31 mouse cellular contexts compared by ENCODE assay signal in genomic region chr6:131294435-131295112, GRCm38 (mm10). TPM values are rescaled to one million over a fixed set of nuclear protein-coding genes. Genes with fewer than 3 reads are reported as not detected.
A peak's percentile ranks its signal among the peaks of the same experiment; 100 is the strongest.
DNase-seq lines count a peak whose midpoint lies in the region; ATAC-seq and TF ChIP-seq lines count a peak whose summit lies in the region.
"Had no signal": no experiment of that assay in that cellular context is flagged by ENCODE, and none has a peak within 500 bp of the region (broad histone marks: within the 10 kb centered on the region; RNA-seq: fewer than 3 reads in every experiment).

No protein-coding gene starts in this region.

- H3K9me3 ChIP-seq in intestine, embryonic 15.5 days: no peaks in the 10 kb centered on the region
- H3K9me3 ChIP-seq: forebrain, embryonic 13.5 days; heart, embryonic 10.5 days; hindbrain, embryonic 13.5 days; midbrain, embryonic 13.5 days; neural tube, embryonic 15.5 days had no signal

- H3K27me3 ChIP-seq in liver, adult 2 months (ENCODE audit: control insufficient read depth, insufficient read depth, low read length): no peaks in the 10 kb centered on the region
- no peaks in the 10 kb centered on the region for H3K27me3 ChIP-seq in intestine, embryonic 15.5 days (replicated peaks)
- H3K27me3 ChIP-seq: forebrain, embryonic 13.5 days; midbrain, embryonic 13.5 days; neural tube, embryonic 15.5 days had no signal

- WGBS in liver, adult 2 months: 30% methylated on average over 5 of the region's 5 CpGs
- WGBS in intestine, embryonic 15.5 days: 48% methylated on average over 5 of the region's 5 CpGs

- no peaks in the 10 kb centered on the region for H3K79me2 ChIP-seq in liver, adult 2 months (ENCODE audit: control insufficient read depth, insufficient read depth, low read length)

- H3K9ac ChIP-seq in liver, adult 2 months (ENCODE audit: low read depth, low read length): no peak overlapping the region
- no peak overlapping the region for H3K9ac ChIP-seq in intestine, embryonic 15.5 days
- H3K9ac ChIP-seq: forebrain, embryonic 13.5 days; hindbrain, embryonic 13.5 days; midbrain, embryonic 13.5 days; neural tube, embryonic 15.5 days had no signal

- no peak overlapping the region for H3K4me3 ChIP-seq in liver, adult 2 months (ENCODE audit: insufficient read depth, low read depth, low read length)
- no peak overlapping the region for H3K4me3 ChIP-seq in intestine, embryonic 15.5 days (replicated peaks)
- H3K4me3 ChIP-seq: forebrain, embryonic 13.5 days; hindbrain, embryonic 13.5 days; neural tube, embryonic 15.5 days had no signal

- H3K4me1 ChIP-seq in liver, adult 2 months (ENCODE audit: control insufficient read depth, insufficient read depth, low read length): peaks cover 5% of the 10 kb centered on the region; the same call in 1 of the 2 replicates
- H3K4me1 ChIP-seq in intestine, embryonic 15.5 days (replicated peaks): peaks cover 5% of the 10 kb centered on the region; the same call in 1 of the 2 replicates

- peak; percentile 76 for DNase-seq in liver, adult 2 months (ENCODE audit: extremely low read depth, low read depth, low spot score)
- DNase-seq in liver: no peak
- peak; percentile 13 for DNase-seq in naive thymus-derived CD4-positive, alpha-beta T cell, adult 2 months (ENCODE audit: low read depth)
- peak; percentile 32 for DNase-seq in yolk sac, embryonic 10.5 days (ENCODE audit: low spot score)
- no peak for DNase-seq in right cerebral cortex, postnatal 25 days
- DNase-seq: adrenal gland, adult 2 months; cerebellum, adult 8-10 months; cerebellum, postnatal 36 days; gastrocnemius, postnatal 25 days; heart, adult 11 months; heart, postnatal 36 days; kidney, adult 2 months; kidney, postnatal 36 days; left cerebral cortex, postnatal 4 days; lung, adult 2 months; lung, postnatal 10 days; right cerebral cortex, postnatal 4 days; thymus, adult 18-20 months; thymus, postnatal 36 days had no signal

- H3K27ac ChIP-seq in liver, adult 2 months (replicated peaks; ENCODE audit: insufficient read depth, low read depth, low read length): no peak overlapping the region
- H3K27ac ChIP-seq in intestine, embryonic 15.5 days: peak overlapping the region; percentile 61
- H3K27ac ChIP-seq: forebrain, embryonic 13.5 days; heart, embryonic 10.5 days; hindbrain, embryonic 13.5 days; macrophage; midbrain, embryonic 13.5 days; neural tube, embryonic 15.5 days had no signal

- TF ChIP-seq CTCF in liver, adult 2 months (IDR thresholded peaks at IDR 0.05; ENCODE audit: low read depth, low read length): no peak

- no peaks in the 10 kb centered on the region for H3K36me3 ChIP-seq in liver, adult 2 months (ENCODE audit: control insufficient read depth, insufficient read depth, low read length)
- H3K36me3 ChIP-seq in intestine, embryonic 15.5 days: no peaks in the 10 kb centered on the region
- H3K36me3 ChIP-seq: heart, embryonic 10.5 days; hindbrain, embryonic 13.5 days; midbrain, embryonic 13.5 days; neural tube, embryonic 15.5 days had no signal

- ATAC-seq in intestine, embryonic 15.5 days: peak; percentile 90
- no peak for ATAC-seq in cerebellum, adult (ENCODE audit: insufficient number of reproducible peaks, low FRiP score, low TSS enrichment)
- ATAC-seq: forebrain, embryonic 13.5 days; midbrain, embryonic 13.5 days had no signal

- no peak overlapping the region for H3K4me2 ChIP-seq in intestine, embryonic 15.5 days (replicated peaks)
- H3K4me2 ChIP-seq: forebrain, embryonic 13.5 days; midbrain, embryonic 13.5 days had no signal

- no peak for TF ChIP-seq POLR2A in liver, adult 2 months (IDR thresholded peaks at IDR 0.05; ENCODE audit: extremely low read depth, insufficient read depth, low read length)

RNA-seq across cellular contexts. Expression of gene Magohb, which starts 1.5 kb away (rescaled TPM):
- 3.0 and 4.5 TPM in 2 replicates for total RNA-seq in liver, adult 2 months (2014; rRNA removed)
- polyA plus RNA-seq in liver, adult 2 months (2012; rRNA removed): 0.51 and 1.0 TPM in 2 replicates
- polyA plus RNA-seq in intestine, embryonic 15.5 days (2015; fragmentation: Nextera tagmentation; extraction: Ambion mirVana): 53.8 and 68.5 TPM in 2 replicates
- polyA plus RNA-seq: adrenal gland, adult 2 months had no signal

RNA-seq across cellular contexts. Expression of gene Klra2, which starts 47.4 kb away (rescaled TPM):
- total RNA-seq in liver, adult 2 months (2014; rRNA removed): 3.0 and 3.5 TPM in 2 replicates
- 0.20 and 0.44 TPM in 2 replicates for polyA plus RNA-seq in liver, adult 2 months (2012; rRNA removed)
- polyA plus RNA-seq in intestine, embryonic 15.5 days (2015; fragmentation: Nextera tagmentation; extraction: Ambion mirVana): 0.50 and 0.68 TPM in 2 replicates
- total RNA-seq: gastrocnemius, postnatal 25 days; megakaryocyte-erythroid progenitor cell, adult 5-6 weeks had no signal
- polyA plus RNA-seq: activated CD4-positive, CD25-positive, alpha-beta regulatory T cell, adult 4 months; embryonic facial prominence, embryonic 11.5 days; forebrain, embryonic 13.5 days; heart, embryonic 10.5 days; hindbrain, embryonic 13.5 days; midbrain, embryonic 13.5 days; neural tube, embryonic 15.5 days; stomach, embryonic 14.5 days had no signal

RNA-seq across cellular contexts. Expression of gene Styk1, which starts 58.8 kb away (rescaled TPM):
- not detected in 2 replicates for total RNA-seq in liver, adult 2 months (2014; rRNA removed)
- not detected in 2 replicates for polyA plus RNA-seq in liver, adult 2 months (2012; rRNA removed)
- 11.3 and 13.8 TPM in 2 replicates for polyA plus RNA-seq in intestine, embryonic 15.5 days (2015; fragmentation: Nextera tagmentation; extraction: Ambion mirVana)
- polyA plus RNA-seq: activated CD4-positive, CD25-positive, alpha-beta regulatory T cell, adult 4 months; adrenal gland, adult 2 months; macrophage had no signal

Comparison
In these comparisons a context has a peak if more than half of its experiments do, and no peak if none do; other contexts are left out.
1. DNase-seq: peak in liver, adult 2 months (single experiment), naive thymus-derived CD4-positive, alpha-beta T cell, adult 2 months (single experiment) and yolk sac, embryonic 10.5 days (single experiment); none in liver (single experiment) and right cerebral cortex, postnatal 25 days (single experiment).
2. RNA of gene Magohb, which starts 1.5 kb away (polyA plus RNA-seq): 53.8 to 68.5 TPM in intestine, embryonic 15.5 days; 0.51 to 1.0 TPM in liver, adult 2 months; every median in the first group is over 10 times any median in the second.
3. RNA of gene Styk1, which starts 58.8 kb away (polyA plus RNA-seq): 11.3 to 13.8 TPM in intestine, embryonic 15.5 days; not detected in liver, adult 2 months; every median in the first group is over 10 times any median in the second.